Mouse (Mus musculus) forebrain, embryonic 10.5 days (tissue): ENCODE data around the gene Dnase1l3. TPM values are rescaled to one million over a fixed set of nuclear protein-coding genes. Genes with fewer than 3 reads are reported as not detected.

Experiments
- polyA plus RNA-seq: library from polyadenylated mRNA; unstranded; fragments of >200 nt; fragmentation: Nextera tagmentation; extraction: Ambion mirVana; gene quantifications from 2 replicates; pipeline ENCODE4 v1.2.1, GENCODE M21; 2016

Gene Dnase1l3
- polyA plus RNA-seq, 1 experiment from 2014 or later, result not detected

Other genes with a start within 250 kb of the Dnase1l3 start
- gene Gm26661, start 203.0 kb downstream of the Dnase1l3 start, polyA plus RNA-seq, result not detected in 2 replicates
- gene Flnb, start 176.6 kb downstream of the Dnase1l3 start, polyA plus RNA-seq, result 22.9 and 24.2 TPM in 2 replicates
- 0.22 and 0.32 TPM in 2 replicates for gene Gm45521, start 37.3 kb downstream of the Dnase1l3 start, polyA plus RNA-seq
- 18.6 and 20.2 TPM in 2 replicates for gene Abhd6, start 8.3 kb upstream of the Dnase1l3 start, polyA plus RNA-seq
- 61.0 and 61.5 TPM in 2 replicates for gene Rpp14, start 85.8 kb upstream of the Dnase1l3 start, polyA plus RNA-seq
- gene Pxk, start 103.6 kb upstream of the Dnase1l3 start, polyA plus RNA-seq, result 15.5 and 17.0 TPM in 2 replicates
- gene Pdhb, start 178.5 kb upstream of the Dnase1l3 start, polyA plus RNA-seq, result 205 and 209 TPM in 2 replicates
- gene Kctd6, start 219.6 kb upstream of the Dnase1l3 start, polyA plus RNA-seq, result 2.8 and 3.1 TPM in 2 replicates